Mouse (Mus musculus) kidney, postnatal 0 days (tissue): ENCODE results near the gene Abcc1. TPM values are rescaled to one million over a fixed set of nuclear protein-coding genes. Genes with fewer than 3 reads are reported as not detected.

Experiments used
- ATAC-seq: fragments of 200-750 bp; cut with Nextera tagmentation; replicated peaks from 2 replicates; pipeline ENCODE4 v1.8.0; 2017; ENCODE audit warnings: low read depth, moderate number of reproducible peaks, moderate TSS enrichment, moderate library complexity; ENCODE audit not compliant: low FRiP score
- DNase-seq: peaks from one replicate; pipeline ENCODE4 v3.0.0-alpha.2; 2016; ENCODE audit warnings: low spot score
- H3K27ac ChIP-seq: fragments of 300-500 bp; sonication (generic); 2 replicates; pipeline ENCODE4 v1.5.1; 2014; ENCODE audit warnings: mild to moderate bottlenecking
- H3K27me3 ChIP-seq: fragments of 300-500 bp; sonication (generic); 2 replicates; pipeline ENCODE4 v1.6.1; 2014; ENCODE audit warnings: low read length, mixed read lengths; ENCODE audit not compliant: insufficient read depth
- H3K36me3 ChIP-seq: fragments of 300-500 bp; sonication (generic); 2 replicates; pipeline ENCODE4 v1.6.1; 2014; ENCODE audit warnings: low read length, mixed read lengths; ENCODE audit not compliant: insufficient read depth
- H3K4me1 ChIP-seq: fragments of 300-500 bp; sonication (generic); replicated peaks from 2 replicates; pipeline ENCODE4 v1.6.1; 2014; ENCODE audit warnings: antibody characterized with exemption, low read length, mixed read lengths; ENCODE audit not compliant: insufficient read depth
- H3K4me2 ChIP-seq: fragments of 300-500 bp; sonication (generic); 2 replicates; pipeline ENCODE4 v1.6.1; 2014; ENCODE audit warnings: mild to moderate bottlenecking, low read length, moderate library complexity, mixed read lengths
- H3K4me3 ChIP-seq: fragments of 300-500 bp; sonication (generic); replicated peaks from 2 replicates; pipeline ENCODE4 v1.5.1; 2014; ENCODE audit warnings: low read depth, low read length
- H3K9ac ChIP-seq: fragments of 300-500 bp; sonication (generic); 2 replicates; pipeline ENCODE4 v1.6.1; 2014; ENCODE audit warnings: low read depth, low read length
- H3K9me3 ChIP-seq: fragments of 300-500 bp; sonication (generic); replicated peaks from 2 replicates; pipeline ENCODE4 v1.6.1; 2016; ENCODE audit warnings: low read length, inconsistent platforms, mixed read lengths
- CTCF ChIP-seq: IDR thresholded peaks from 2 replicates; pipeline ENCODE4 v1.5.1; 2016; ENCODE audit warnings: antibody characterized with exemption, low read depth, mild to moderate bottlenecking, moderate library complexity
- WGBS: fragments of 180-500 bp; shearing (Covaris S2); extraction: QIAGEN DNeasy Blood & Tissue Kit; methylation state at CpG from one replicate; pipeline ENCODE4 v1.1.7; 2014; 5-methylcytosine and 5-hydroxymethylcytosine counted together
- polyA plus RNA-seq: library from polyadenylated mRNA; unstranded; fragments of >200 nt; fragmentation: Nextera tagmentation; extraction: Ambion mirVana; gene quantifications from 2 replicates; pipeline ENCODE4 v1.2.1, GENCODE M21; 2015

Gene Abcc1
- polyA plus RNA-seq, 1 experiment from 2014 or later = 11.6 TPM

DNA sequence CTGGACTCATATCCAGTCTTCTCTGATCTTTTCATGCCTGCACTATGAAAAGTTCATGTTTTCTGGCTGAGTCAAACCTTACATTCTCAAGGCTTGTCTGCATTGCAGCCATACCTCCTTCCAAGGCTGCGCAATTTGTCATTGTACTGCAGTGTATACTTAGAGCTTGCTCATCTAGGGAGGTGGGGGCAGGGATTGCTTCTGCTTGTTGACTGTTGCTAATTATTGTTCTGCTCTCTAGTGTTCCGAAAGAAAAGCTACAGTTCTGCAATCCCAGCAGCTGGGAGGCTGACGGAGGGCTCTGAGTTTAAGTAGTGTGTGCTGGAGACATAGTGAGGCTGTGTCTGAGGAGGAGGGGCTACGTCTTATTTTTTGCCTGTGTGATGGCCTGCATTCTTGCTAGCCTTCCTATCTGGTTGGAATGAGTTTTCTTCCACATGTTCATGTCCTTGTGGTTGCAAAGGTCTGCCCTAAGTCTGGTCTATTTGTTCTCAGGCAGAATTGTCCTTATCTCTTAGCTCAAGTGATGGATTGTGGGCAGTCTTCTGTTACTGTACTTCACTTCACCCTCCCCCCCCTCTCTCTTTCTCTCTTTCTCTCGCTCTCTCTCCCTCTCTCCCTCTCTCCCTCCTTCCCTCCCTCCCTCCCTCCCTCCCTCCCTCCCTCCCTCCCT, 90.2 kb downstream of the Abcc1 start:
- H3K4me3 ChIP-seq = no peak overlapping the region
- ATAC-seq (no peak; the same call in 1 of the 2 replicates), DNase-seq (peak; percentile 78)
- TF ChIP-seq CTCF = no peak
- 60% methylated on average over 5 of the region's 5 CpGs for WGBS
- 0 out of 2 replicates have a peak, but pooled peaks cover 14% of the 10 kb centered on the region for H3K36me3 ChIP-seq
- no peaks in the 10 kb centered on the region for H3K4me1 ChIP-seq
- no peak overlapping the region for H3K4me2 ChIP-seq
- H3K9me3 ChIP-seq = no peaks in the 10 kb centered on the region
- H3K27ac ChIP-seq = 0 out of 2 replicates have a peak overlapping the region, but pooled peaks have one; percentile 31
- no peak overlapping the region for H3K9ac ChIP-seq
- no peaks in the 10 kb centered on the region for H3K27me3 ChIP-seq

DNA sequence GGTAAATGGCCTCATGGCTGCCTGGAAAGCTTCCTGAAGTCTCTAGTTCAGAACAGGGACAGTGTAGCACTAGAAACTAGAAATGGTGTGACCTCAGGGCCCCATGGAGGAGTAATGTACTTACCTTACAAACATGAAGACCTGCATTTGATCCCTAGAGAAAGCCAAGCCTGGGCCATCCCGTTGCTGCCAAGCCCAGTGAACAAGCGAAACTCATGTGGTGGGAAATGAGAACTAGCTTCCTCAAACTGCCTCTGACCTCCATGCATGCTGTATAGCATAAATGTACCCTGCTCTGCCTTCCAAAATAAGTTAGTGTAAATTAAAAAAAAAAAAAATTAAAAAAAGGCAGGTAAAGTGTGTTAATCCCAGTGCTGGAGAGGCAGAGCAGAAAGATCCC, 101.2 kb downstream of the Abcc1 start:
- TF ChIP-seq CTCF = no peak
- Histone ChIP-seq H3K27me3 (no peaks in the 10 kb centered on the region), H3K9me3 (no peaks in the 10 kb centered on the region), H3K4me3 (no peak overlapping the region), H3K9ac (no peak overlapping the region), H3K27ac (no peak overlapping the region), H3K36me3 (peaks cover 40% of the 10 kb centered on the region), H3K4me2 (no peak overlapping the region), H3K4me1 (no peaks in the 10 kb centered on the region)
- WGBS = 95% methylated on average over 2 of the region's 2 CpGs
- no peak for DNase-seq
- ATAC-seq = no peak

DNA sequence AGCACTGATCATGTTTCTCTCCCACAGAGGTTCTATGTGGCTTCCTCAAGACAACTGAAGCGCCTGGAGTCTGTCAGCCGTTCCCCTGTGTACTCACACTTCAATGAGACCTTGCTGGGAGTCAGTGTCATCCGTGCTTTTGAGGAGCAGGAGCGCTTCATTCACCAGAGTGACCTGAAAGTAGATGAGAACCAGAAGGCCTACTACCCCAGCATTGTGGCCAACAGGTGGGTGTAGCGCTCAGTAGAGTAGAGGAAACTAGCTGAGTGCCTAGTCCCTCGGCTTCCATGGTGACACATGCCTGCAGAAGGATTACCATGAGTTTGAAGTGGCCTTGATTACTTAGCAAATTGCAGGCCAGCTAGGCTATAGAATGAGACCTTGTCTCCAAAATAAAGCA, 103.7 kb downstream of the Abcc1 start:
- ATAC-seq = no peak

DNA sequence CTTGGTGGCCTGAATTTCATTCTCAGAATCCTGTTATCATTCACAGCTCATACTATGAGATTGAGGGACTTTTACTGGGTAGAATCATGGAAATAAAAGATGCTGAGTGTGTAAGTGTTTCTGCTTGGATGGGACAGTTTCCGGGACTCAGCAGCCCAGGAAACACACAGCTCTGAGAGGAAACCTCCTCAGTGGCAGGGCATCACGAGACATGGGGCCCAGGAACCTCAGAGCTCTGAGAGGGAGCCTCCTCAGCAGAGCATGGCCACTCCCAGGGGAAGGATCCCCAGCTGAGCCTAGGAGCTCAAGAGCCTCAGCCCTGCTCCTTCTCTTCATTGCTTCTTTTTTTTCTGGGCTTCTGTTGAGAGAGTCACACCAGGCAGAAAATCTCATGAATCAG, 107.0 kb downstream of the Abcc1 start:
- no peak overlapping the region for H3K4me3 ChIP-seq
- H3K9me3 ChIP-seq = no peaks in the 10 kb centered on the region
- ATAC-seq = no peak
- H3K4me2 ChIP-seq = no peak overlapping the region
- DNase-seq = no peak
- H3K27me3 ChIP-seq = no peaks in the 10 kb centered on the region
- H3K36me3 ChIP-seq = peaks cover 31% of the 10 kb centered on the region
- H3K27ac ChIP-seq = no peak overlapping the region
- no peak for TF ChIP-seq CTCF
- WGBS = 90% methylated on average over 2 of the region's 2 CpGs
- H3K9ac ChIP-seq = no peak overlapping the region
- no peaks in the 10 kb centered on the region for H3K4me1 ChIP-seq

More for the DNA sequence above, 103.7 kb downstream of the Abcc1 start:
- Histone ChIP-seq H3K9ac (no peak overlapping the region), H3K4me3 (no peak overlapping the region), H3K9me3 (no peaks in the 10 kb centered on the region), H3K27me3 (no peaks in the 10 kb centered on the region), H3K4me1 (no peaks in the 10 kb centered on the region), H3K36me3 (peaks cover 32% of the 10 kb centered on the region), H3K4me2 (no peak overlapping the region), H3K27ac (no peak overlapping the region)
- TF ChIP-seq CTCF = no peak
- DNase-seq = no peak
- WGBS = 90% methylated on average over 6 of the region's 6 CpGs

DNA sequence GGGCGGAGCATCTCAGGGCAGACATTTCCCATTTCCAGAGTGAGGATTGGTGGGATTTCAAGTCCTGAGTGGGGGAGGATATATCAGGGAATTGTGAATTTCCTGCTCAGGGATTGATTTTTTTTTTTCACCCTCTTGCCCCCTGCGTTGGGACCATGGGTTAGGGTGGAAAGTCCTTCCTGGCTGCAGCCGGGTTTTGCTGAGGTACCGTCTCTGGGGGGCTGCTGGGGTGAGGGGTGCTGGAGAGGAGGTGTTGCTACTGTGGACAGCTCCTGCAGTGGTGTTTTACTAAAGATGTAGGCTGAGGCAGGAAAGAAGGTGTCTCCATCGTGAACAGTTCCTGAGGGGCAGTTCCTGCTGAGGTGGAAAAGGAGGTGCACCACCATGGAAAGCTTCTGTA, 107.5 kb downstream of the Abcc1 start:
- ATAC-seq (no peak), DNase-seq (no peak)
- TF ChIP-seq CTCF = no peak
- Histone ChIP-seq H3K4me3 (no peak overlapping the region), H3K9me3 (no peaks in the 10 kb centered on the region), H3K4me2 (no peak overlapping the region), H3K27ac (no peak overlapping the region), H3K4me1 (no peaks in the 10 kb centered on the region), H3K36me3 (peaks cover 31% of the 10 kb centered on the region), H3K27me3 (no peaks in the 10 kb centered on the region), H3K9ac (no peak overlapping the region)
- whole genome bisulfite sequencing = 92% methylated on average over 5 of the region's 5 CpGs

DNA sequence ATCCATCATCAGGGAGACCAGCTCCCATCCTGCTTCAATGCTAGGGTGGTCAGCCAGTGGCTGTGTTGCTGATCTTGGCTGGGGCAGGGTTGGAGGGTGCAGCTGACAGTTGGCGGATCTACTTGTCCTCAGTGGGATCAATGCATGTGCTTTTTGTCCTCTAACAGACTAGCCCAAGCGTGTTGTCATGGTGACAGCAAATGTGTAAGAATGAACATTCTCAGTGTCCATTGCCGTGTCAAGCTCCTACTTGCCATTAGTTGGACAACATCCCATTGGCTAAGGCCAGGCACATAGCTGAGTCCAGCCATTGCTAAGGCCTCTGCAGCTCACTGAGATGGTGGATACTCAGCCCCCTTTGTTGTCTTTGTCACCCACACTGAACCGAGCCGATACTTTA, 110.8 kb downstream of the Abcc1 start:
- no peak overlapping the region for H3K9ac ChIP-seq
- H3K27me3 ChIP-seq = no peaks in the 10 kb centered on the region
- no peak for TF ChIP-seq CTCF
- H3K4me1 ChIP-seq = no peaks in the 10 kb centered on the region
- no peak overlapping the region for H3K4me2 ChIP-seq
- H3K9me3 ChIP-seq = no peaks in the 10 kb centered on the region
- H3K36me3 ChIP-seq = peaks cover 23% of the 10 kb centered on the region
- whole genome bisulfite sequencing = 94% methylated on average over 5 of the region's 5 CpGs
- H3K4me3 ChIP-seq = no peak overlapping the region
- H3K27ac ChIP-seq = no peak overlapping the region
- ATAC-seq (no peak), DNase-seq (no peak)

DNA sequence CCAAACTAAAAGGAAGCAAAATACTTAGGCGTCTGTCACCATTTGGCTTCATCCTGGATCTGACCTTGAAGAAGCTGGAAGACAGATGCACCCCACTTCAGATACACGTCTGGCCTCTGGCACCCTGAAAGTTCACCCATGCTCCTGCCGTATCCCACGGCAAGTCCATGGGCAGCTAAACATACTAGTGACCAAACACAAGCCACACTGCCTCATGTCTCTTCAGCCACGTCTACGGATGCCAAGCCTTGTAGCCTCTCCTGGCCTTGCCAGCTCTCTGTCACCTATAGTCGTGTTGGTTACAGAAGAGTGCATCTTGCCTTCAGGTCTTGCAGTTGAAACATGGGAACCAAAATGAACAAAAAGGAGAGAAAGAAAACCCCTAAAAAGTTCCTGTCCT, 112.3 kb downstream of the Abcc1 start:
- DNase-seq = no peak
- no peak overlapping the region for H3K9ac ChIP-seq
- ATAC-seq = no peak
- H3K9me3 ChIP-seq = no peaks in the 10 kb centered on the region
- peaks cover 16% of the 10 kb centered on the region for H3K36me3 ChIP-seq
- H3K4me2 ChIP-seq = no peak overlapping the region
- no peaks in the 10 kb centered on the region for H3K4me1 ChIP-seq
- WGBS = 95% methylated on average over 7 of the region's 7 CpGs
- no peak for TF ChIP-seq CTCF
- no peak overlapping the region for H3K27ac ChIP-seq
- H3K4me3 ChIP-seq = no peak overlapping the region
- no peaks in the 10 kb centered on the region for H3K27me3 ChIP-seq
